In genomic region chr11:52091261-52091660, GRCm38 (mm10) we compare ENCODE assay signal across 10 mouse cellular contexts. TPM values are rescaled to one million over a fixed set of nuclear protein-coding genes. Genes with fewer than 3 reads are reported as not detected.
"Had no signal": no experiment of that assay in that cellular context is flagged by ENCODE, and none has a peak within 500 bp of the region (broad histone marks: within the 10 kb centered on the region; RNA-seq: fewer than 3 reads in every experiment).

No protein-coding gene starts in this region.

- DNase-seq: kidney, adult 11 months; kidney, adult 9 months; kidney, postnatal 4 days; liver; liver, embryonic 13.5 days; liver, postnatal 0 days; lung, postnatal 14 days had no signal

RNA-seq across cellular contexts. Expression of gene Olfr1373, which starts 54.1 kb away (rescaled TPM):
- total RNA-seq: layer of hippocampus, adult 2 months; layer of hippocampus, postnatal 10 days; left cerebral cortex, postnatal 36 days had no signal
